In the genomic region with DNA sequence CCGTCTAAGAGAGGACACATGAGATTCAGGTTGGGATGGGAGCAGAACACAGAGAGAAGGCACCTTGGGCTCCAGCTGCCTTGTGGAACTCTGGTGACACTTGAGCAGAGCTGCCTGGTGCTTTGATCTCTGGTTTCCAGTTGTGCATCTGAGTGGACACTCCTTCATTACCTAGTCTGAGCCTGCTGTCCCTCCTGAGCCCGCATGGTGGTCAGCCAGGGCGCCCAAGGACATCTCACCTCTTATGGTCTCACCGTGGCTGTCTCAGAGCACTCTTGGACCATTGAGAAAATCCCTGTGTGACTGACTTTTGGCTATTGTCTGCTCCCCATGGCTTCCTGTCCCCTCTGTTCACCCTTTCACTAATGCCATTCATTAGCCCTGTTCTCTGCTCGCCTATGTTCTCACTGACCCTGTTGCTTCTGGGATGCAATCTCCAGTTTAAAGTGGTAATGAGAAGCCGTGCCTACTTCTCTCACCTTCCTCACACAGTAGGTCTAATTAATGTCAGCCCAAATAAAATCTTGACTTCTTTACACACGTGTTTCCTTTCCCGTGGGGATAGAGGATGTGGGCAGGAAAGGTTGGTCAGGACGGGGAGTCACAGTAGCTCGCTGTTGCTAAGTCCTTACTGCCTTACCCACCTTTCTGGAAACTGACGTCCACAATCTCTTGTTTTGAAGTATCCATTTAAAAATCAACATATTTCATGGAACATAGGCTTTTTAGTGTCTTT, we compare ENCODE assay signal across 11 mouse cellular contexts.
"Had no signal": no experiment of that assay in that cellular context is flagged by ENCODE, and none has a peak within 500 bp of the region (broad histone marks: within the 10 kb centered on the region; RNA-seq: fewer than 3 reads in every experiment).

No protein-coding gene starts in this region.

- H3K4me2 ChIP-seq: limb, embryonic 13.5 days; liver, embryonic 13.5 days; midbrain, embryonic 12.5 days; neural tube, embryonic 12.5 days; neural tube, embryonic 15.5 days had no signal

- H3K27me3 ChIP-seq: liver, embryonic 13.5 days; megakaryocyte, embryonic 14.5 days; midbrain, embryonic 12.5 days; neural tube, embryonic 12.5 days; neural tube, embryonic 15.5 days had no signal

- H3K9me3 ChIP-seq: limb, embryonic 10.5 days; limb, embryonic 13.5 days; liver, embryonic 13.5 days; megakaryocyte, embryonic 14.5 days; midbrain, embryonic 12.5 days; neural tube, embryonic 12.5 days; neural tube, embryonic 15.5 days had no signal

- H3K4me3 ChIP-seq: limb, embryonic 10.5 days; limb, embryonic 13.5 days; liver, embryonic 13.5 days; megakaryocyte, embryonic 14.5 days; midbrain, embryonic 12.5 days; neural tube, embryonic 12.5 days; neural tube, embryonic 15.5 days had no signal

- H3K36me3 ChIP-seq: limb, embryonic 10.5 days; limb, embryonic 13.5 days; liver, embryonic 13.5 days; midbrain, embryonic 12.5 days; neural tube, embryonic 12.5 days; neural tube, embryonic 15.5 days had no signal

- H3K4me1 ChIP-seq: liver, embryonic 13.5 days had no signal

- H3K9ac ChIP-seq: limb, embryonic 13.5 days; liver, embryonic 13.5 days; midbrain, embryonic 12.5 days; neural tube, embryonic 12.5 days; neural tube, embryonic 15.5 days had no signal

- H3K27ac ChIP-seq: kidney, postnatal 0 days; limb, embryonic 10.5 days; limb, embryonic 13.5 days; liver, embryonic 13.5 days; macrophage; midbrain, embryonic 12.5 days; neural tube, embryonic 12.5 days; neural tube, embryonic 15.5 days; stomach, postnatal 0 days had no signal

- ATAC-seq: intestine, postnatal 0 days had no signal
